Mouse (Mus musculus): ENCODE measurements around the gene Prkag3. TPM values are rescaled to one million over a fixed set of nuclear protein-coding genes. Genes with fewer than 3 reads are reported as not detected.

The Prkag3 gene
- polyA plus RNA-seq, 1 experiment from 2014 or later = 0.39 TPM

GRCm38 (mm10) chr1:74787846-74788245 is 38.8 kb upstream of the Prkag3 start:
- H3K4me1 ChIP-seq (replicated peaks; ENCODE audit: control insufficient read depth, insufficient read depth, low read length) = peaks cover 13% of the 10 kb centered on the region; the same call in 1 of the 2 replicates
- no peak overlapping the region for H3K4me2 ChIP-seq (ENCODE audit: low read depth, low read length, severe bottlenecking)
- H3K4me3 ChIP-seq (ENCODE audit: low read depth, low read length) = no peak overlapping the region
- 8% methylated on average over 7 of the region's 7 CpGs for WGBS
- peak; percentile 19; the same call in 1 of the 2 replicates for ATAC-seq (replicated peaks; ENCODE audit: low FRiP score)
- H3K27ac ChIP-seq (ENCODE audit: low read depth, low read length) = no peak overlapping the region
- H3K9me3 ChIP-seq (ENCODE audit: control insufficient read depth, low read length) = no peaks in the 10 kb centered on the region
- H3K36me3 ChIP-seq (ENCODE audit: control insufficient read depth, insufficient read depth, low read length) = no peaks in the 10 kb centered on the region
- peak; percentile 84 for DNase-seq (ENCODE audit: low spot score)
- no peak overlapping the region for H3K9ac ChIP-seq (ENCODE audit: low read length)
- peaks cover 91% of the 10 kb centered on the region for H3K27me3 ChIP-seq (ENCODE audit: control insufficient read depth, insufficient read depth, low read length)

- Histone ChIP-seq H3K36me3 (ENCODE audit: control insufficient read depth, insufficient read depth, low read length) (no peaks in the 10 kb centered on the region), H3K4me1 (replicated peaks; ENCODE audit: control insufficient read depth, insufficient read depth, low read length) (0 out of 2 replicates have a peak, but pooled peaks cover 3% of the 10 kb centered on the region), H3K9me3 (ENCODE audit: control insufficient read depth, low read length) (no peaks in the 10 kb centered on the region), H3K9ac (ENCODE audit: low read length) (0 out of 2 replicates have a peak overlapping the region, but pooled peaks have one; percentile 1), H3K27me3 (ENCODE audit: control insufficient read depth, insufficient read depth, low read length) (peaks cover 85% of the 10 kb centered on the region), H3K27ac (ENCODE audit: low read depth, low read length) (no peak overlapping the region), H3K4me3 (ENCODE audit: low read depth, low read length) (peak overlapping the region; percentile 31), H3K4me2 (ENCODE audit: low read depth, low read length, severe bottlenecking) (peak overlapping the region; percentile 60)
- under 1% methylated on average over 67 of the region's 67 CpGs for WGBS
- DNase-seq (ENCODE audit: low spot score) (peak; percentile 82), ATAC-seq (replicated peaks; ENCODE audit: low FRiP score) (peak; percentile 67)
Measured at GRCm38 (mm10) chr1:74784041-74784759, 35.2 kb upstream of the Prkag3 start.

GRCm38 (mm10) chr1:74783554-74783953 is 34.5 kb upstream of the Prkag3 start:
- Histone ChIP-seq H3K27ac (ENCODE audit: low read depth, low read length) (no peak overlapping the region), H3K9ac (ENCODE audit: low read length) (no peak overlapping the region), H3K4me3 (ENCODE audit: low read depth, low read length) (peak overlapping the region; percentile 31), H3K4me2 (ENCODE audit: low read depth, low read length, severe bottlenecking) (peak overlapping the region; percentile 60), H3K9me3 (ENCODE audit: control insufficient read depth, low read length) (no peaks in the 10 kb centered on the region), H3K36me3 (ENCODE audit: control insufficient read depth, insufficient read depth, low read length) (no peaks in the 10 kb centered on the region), H3K27me3 (ENCODE audit: control insufficient read depth, insufficient read depth, low read length) (peaks cover 82% of the 10 kb centered on the region), H3K4me1 (replicated peaks; ENCODE audit: control insufficient read depth, insufficient read depth, low read length) (0 out of 2 replicates have a peak, but pooled peaks cover 3% of the 10 kb centered on the region)
- no peak for ATAC-seq (replicated peaks; ENCODE audit: low FRiP score)
- 1% methylated on average over 13 of the region's 13 CpGs for WGBS
- DNase-seq (ENCODE audit: low spot score) = peak; percentile 64

- 0 out of 2 replicates have a peak, but pooled peaks cover 3% of the 10 kb centered on the region for H3K4me1 ChIP-seq (replicated peaks; ENCODE audit: control insufficient read depth, insufficient read depth, low read length)
- no peaks in the 10 kb centered on the region for H3K9me3 ChIP-seq (ENCODE audit: control insufficient read depth, low read length)
- ATAC-seq (replicated peaks; ENCODE audit: low FRiP score) (no peak), DNase-seq (ENCODE audit: low spot score) (no peak)
- H3K36me3 ChIP-seq (ENCODE audit: control insufficient read depth, insufficient read depth, low read length) = no peaks in the 10 kb centered on the region
- no peak overlapping the region for H3K9ac ChIP-seq (ENCODE audit: low read length)
- H3K4me2 ChIP-seq (ENCODE audit: low read depth, low read length, severe bottlenecking) = no peak overlapping the region
- WGBS = 8% methylated on average over 14 of the region's 14 CpGs
- no peak overlapping the region for H3K4me3 ChIP-seq (ENCODE audit: low read depth, low read length)
- no peak overlapping the region for H3K27ac ChIP-seq (ENCODE audit: low read depth, low read length)
- peaks cover 75% of the 10 kb centered on the region for H3K27me3 ChIP-seq (ENCODE audit: control insufficient read depth, insufficient read depth, low read length)
Measured at GRCm38 (mm10) chr1:74782045-74782444, 33.0 kb upstream of the Prkag3 start.

GRCm38 (mm10) chr1:74778934-74779486 is 30.0 kb upstream of the Prkag3 start:
- no peak overlapping the region for H3K4me3 ChIP-seq (ENCODE audit: low read depth, low read length)
- H3K9ac ChIP-seq (ENCODE audit: low read length) = no peak overlapping the region
- ATAC-seq (replicated peaks; ENCODE audit: low FRiP score) (no peak), DNase-seq (ENCODE audit: low spot score) (no peak)
- H3K4me2 ChIP-seq (ENCODE audit: low read depth, low read length, severe bottlenecking) = no peak overlapping the region
- no peak overlapping the region for H3K27ac ChIP-seq (ENCODE audit: low read depth, low read length)
- WGBS = 48% methylated on average over 3 of the region's 3 CpGs
- H3K4me1 ChIP-seq (replicated peaks; ENCODE audit: control insufficient read depth, insufficient read depth, low read length) = no peaks in the 10 kb centered on the region
- peaks cover 77% of the 10 kb centered on the region for H3K27me3 ChIP-seq (ENCODE audit: control insufficient read depth, insufficient read depth, low read length)
- H3K36me3 ChIP-seq (ENCODE audit: control insufficient read depth, insufficient read depth, low read length) = no peaks in the 10 kb centered on the region
- H3K9me3 ChIP-seq (ENCODE audit: control insufficient read depth, low read length) = no peaks in the 10 kb centered on the region

- H3K9me3 ChIP-seq (ENCODE audit: control insufficient read depth, low read length) = no peaks in the 10 kb centered on the region
- H3K36me3 ChIP-seq (ENCODE audit: control insufficient read depth, insufficient read depth, low read length) = no peaks in the 10 kb centered on the region
- H3K27ac ChIP-seq (ENCODE audit: low read depth, low read length) = no peak overlapping the region
- no peak overlapping the region for H3K4me2 ChIP-seq (ENCODE audit: low read depth, low read length, severe bottlenecking)
- H3K4me1 ChIP-seq (replicated peaks; ENCODE audit: control insufficient read depth, insufficient read depth, low read length) = peaks cover 7% of the 10 kb centered on the region
- H3K9ac ChIP-seq (ENCODE audit: low read length) = no peak overlapping the region
- H3K27me3 ChIP-seq (ENCODE audit: control insufficient read depth, insufficient read depth, low read length) = peaks cover 74% of the 10 kb centered on the region
- H3K4me3 ChIP-seq (ENCODE audit: low read depth, low read length) = no peak overlapping the region
- DNase-seq (ENCODE audit: low spot score) (no peak), ATAC-seq (replicated peaks; ENCODE audit: low FRiP score) (no peak)
- 4% methylated on average over 5 of the region's 5 CpGs for WGBS
Measured at GRCm38 (mm10) chr1:74775816-74776215, 26.8 kb upstream of the Prkag3 start.

- no peak for ATAC-seq (replicated peaks; ENCODE audit: low FRiP score)
Measured at GRCm38 (mm10) chr1:74774062-74774461, 25.0 kb upstream of the Prkag3 start.

GRCm38 (mm10) chr1:74773136-74773535 is 24.1 kb upstream of the Prkag3 start:
- 1% methylated on average over 15 of the region's 15 CpGs for WGBS
- Histone ChIP-seq H3K27me3 (ENCODE audit: control insufficient read depth, insufficient read depth, low read length) (peaks cover 81% of the 10 kb centered on the region), H3K36me3 (ENCODE audit: control insufficient read depth, insufficient read depth, low read length) (no peaks in the 10 kb centered on the region), H3K4me1 (replicated peaks; ENCODE audit: control insufficient read depth, insufficient read depth, low read length) (peaks cover 10% of the 10 kb centered on the region), H3K4me3 (ENCODE audit: low read depth, low read length) (peak overlapping the region; percentile 1; the same call in 1 of the 2 replicates), H3K9me3 (ENCODE audit: control insufficient read depth, low read length) (no peaks in the 10 kb centered on the region), H3K4me2 (ENCODE audit: low read depth, low read length, severe bottlenecking) (peak overlapping the region; percentile 31; the same call in 1 of the 2 replicates), H3K9ac (ENCODE audit: low read length) (no peak overlapping the region), H3K27ac (ENCODE audit: low read depth, low read length) (no peak overlapping the region)
- ATAC-seq (replicated peaks; ENCODE audit: low FRiP score) (peak; percentile 85), DNase-seq (ENCODE audit: low spot score) (peak; percentile 85)

More at GRCm38 (mm10) chr1:74774062-74774461, 25.0 kb upstream of the Prkag3 start:
- peaks cover 80% of the 10 kb centered on the region for H3K27me3 ChIP-seq (ENCODE audit: control insufficient read depth, insufficient read depth, low read length)
- no peaks in the 10 kb centered on the region for H3K36me3 ChIP-seq (ENCODE audit: control insufficient read depth, insufficient read depth, low read length)
- no peaks in the 10 kb centered on the region for H3K9me3 ChIP-seq (ENCODE audit: control insufficient read depth, low read length)
- H3K4me1 ChIP-seq (replicated peaks; ENCODE audit: control insufficient read depth, insufficient read depth, low read length) = peaks cover 10% of the 10 kb centered on the region
- H3K9ac ChIP-seq (ENCODE audit: low read length) = no peak overlapping the region
- no peak overlapping the region for H3K27ac ChIP-seq (ENCODE audit: low read depth, low read length)
- DNase-seq (ENCODE audit: low spot score) = no peak
- H3K4me3 ChIP-seq (ENCODE audit: low read depth, low read length) = no peak overlapping the region
- WGBS = 8% methylated on average over 7 of the region's 7 CpGs
- H3K4me2 ChIP-seq (ENCODE audit: low read depth, low read length, severe bottlenecking) = no peak overlapping the region

Measured in forebrain, embryonic 11.5 days (tissue).